Mouse (Mus musculus) monocyte, adult 5-6 weeks (primary cell): ENCODE data around the gene Prpsap2. TPM values are rescaled to one million over a fixed set of nuclear protein-coding genes. Genes with fewer than 3 reads are reported as not detected.

Source experiments
- ATAC-seq: fragments of 153-309, 156-312 bp; replicated peaks from 2 replicates; pipeline ENCODE4 v1.8.0; 2017; ENCODE audit warnings: mild to moderate bottlenecking; ENCODE audit not compliant: low TSS enrichment, insufficient number of reproducible peaks, severe bottlenecking, poor library complexity, low FRiP score
- total RNA-seq: library from RNA; stranded (forward); fragments of 200-1000, 200-491, 200-594 nt; gene quantifications from 3 replicates; pipeline ENCODE4 v1.2.3, GENCODE M21; 2017

Prpsap2 gene
- total RNA-seq, 1 experiment from 2014 or later, result 40.0 TPM

DNA sequence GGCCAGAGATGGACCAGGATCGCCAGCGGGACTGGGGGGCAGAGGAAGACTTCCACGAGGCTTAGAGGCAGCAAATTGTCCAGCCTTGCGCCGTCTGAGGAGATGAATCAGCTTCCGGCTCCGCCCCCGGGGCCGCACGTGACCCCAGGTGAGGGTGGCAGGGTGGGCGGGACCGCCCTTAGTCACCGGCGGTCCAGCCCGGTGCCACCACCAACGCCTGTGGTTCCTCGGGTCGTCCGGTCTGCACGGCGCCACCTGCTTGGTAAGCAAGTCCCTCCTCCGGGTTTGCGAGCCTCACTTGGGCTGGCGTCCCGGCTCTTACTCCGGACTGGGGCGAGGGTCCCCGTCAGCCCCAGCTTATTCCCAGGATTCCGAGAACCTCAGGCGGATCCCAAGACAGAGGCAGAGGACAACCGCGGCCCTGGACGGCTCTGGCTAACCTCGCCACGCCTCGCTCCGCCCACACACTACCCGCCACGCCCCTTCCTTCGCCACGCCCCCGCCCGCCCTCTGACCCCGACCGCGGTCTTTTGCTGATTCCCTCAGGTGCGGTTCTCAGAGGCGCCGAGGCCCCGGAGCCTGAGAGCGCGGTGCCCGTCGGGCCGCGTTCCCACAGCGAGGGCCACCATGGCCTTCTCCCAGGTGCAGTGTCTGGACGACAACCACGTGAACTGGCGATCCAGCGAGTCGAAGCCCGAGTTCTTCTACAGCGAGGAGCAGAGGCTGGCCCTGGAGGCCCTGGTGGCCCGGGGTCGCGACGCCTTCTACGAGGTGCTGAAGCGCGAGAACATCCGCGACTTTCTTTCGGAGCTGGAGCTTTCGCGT, 77.8 kb downstream of the Prpsap2 start, which contains the start of gene Fam83g:
Fam83g (plus strand) TSS at position 185 of the 825 bp plus-strand sequence.
- ATAC-seq, result no peak

Other genes starting within 250 kb of the Prpsap2 start
- gene Epn2, start 182.4 kb downstream of the Prpsap2 start, total RNA-seq, result 1.7 to 2.5 TPM in 2 of 3 replicates, not detected in the other
- 14.6 to 39.1 TPM (median 19.1 TPM) in 3 replicates for gene Grap, start 108.8 kb downstream of the Prpsap2 start, total RNA-seq
- 0.10 TPM in 1 of 3 replicates, not detected in the others for gene Fam83g, start 78.0 kb downstream of the Prpsap2 start, total RNA-seq
- gene Slc5a10, start 41.3 kb downstream of the Prpsap2 start, total RNA-seq, result not detected in 3 replicates
- 17.3 to 41.0 TPM (median 19.7 TPM) in 3 replicates for gene Ulk2, start 93.0 kb upstream of the Prpsap2 start, total RNA-seq
- gene Akap10, start 168.2 kb upstream of the Prpsap2 start, total RNA-seq, result 35.7 to 65.4 TPM (median 59.7 TPM) in 3 replicates
- gene Specc1, start 194.7 kb upstream of the Prpsap2 start, total RNA-seq, result 37.8 to 63.9 TPM (median 41.1 TPM) in 3 replicates